Mouse (Mus musculus) left cerebral cortex, adult 18-20 months (tissue): ENCODE results near the gene Rasd1. TPM values are rescaled to one million over a fixed set of nuclear protein-coding genes. Genes with fewer than 3 reads are reported as not detected.
A peak's percentile ranks its signal among the peaks of the same experiment; 100 is the strongest.

Source experiments
- DNase-seq, 2 experiments: peaks; one replicate each; pipeline ENCODE4 v3.0.0; 2021 to 2022; ENCODE audit warnings: low spot score in 2 of 2, mixed read lengths in 1 of 2
- long read RNA-seq, 2 experiments: library from polyadenylated mRNA; stranded (forward); transcript quantifications; one replicate each; pipeline ENCODE4 v2.0.0; 2021
- total RNA-seq, 2 experiments: library from RNA; stranded (reverse); gene quantifications; 2 replicates each; pipeline ENCODE4 v1.2.3; 2021

Gene Rasd1
- total RNA-seq, result 10 to 100 TPM in 1 of 2 experiments, 1 to 10 TPM in 1; 7.7 to 13.2 TPM
- long read RNA-seq, experiment 1, transcript Rasd1-201 (2 exons, 1,611 nt), result major isoform, 24 of 24 reads
- long read RNA-seq, experiment 1, partial matches to known transcripts, result 0 of 24 reads
- long read RNA-seq, experiment 1, other reads (novel, unspliced or antisense), result 0 of 24 reads
- long read RNA-seq, experiment 2, transcript Rasd1-201 (2 exons, 1,611 nt), result major isoform, 6 of 6 reads
- long read RNA-seq, experiment 2, partial matches to known transcripts, result 0 of 6 reads
- long read RNA-seq, experiment 2, other reads (novel, unspliced or antisense), result 0 of 6 reads

DNA sequence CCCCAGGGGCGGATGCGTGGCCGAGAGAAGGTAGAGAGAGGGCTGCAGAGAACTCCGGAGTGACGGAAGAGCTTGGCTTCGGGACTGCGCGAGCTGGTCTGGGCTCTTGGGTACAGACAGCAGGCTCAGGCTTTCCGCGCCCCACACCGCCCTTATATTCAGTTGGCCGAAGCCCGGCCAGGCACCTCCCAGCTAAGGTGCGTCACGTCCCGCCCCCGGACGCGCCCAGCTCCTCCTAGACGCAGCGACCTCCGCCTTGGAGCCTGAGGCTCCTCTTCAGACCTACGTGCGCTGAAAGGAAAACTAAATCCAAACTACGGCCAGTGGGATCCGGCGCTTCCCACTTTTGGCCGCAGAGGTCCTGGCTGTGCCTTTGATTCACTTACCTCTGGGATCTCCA is at the start of gene Rasd1:
TSS of gene Rasd1 (minus strand) at position 127 of the 400 bp plus-strand sequence.
- DNase-seq, result peak; percentile 66 to 79

DNA sequence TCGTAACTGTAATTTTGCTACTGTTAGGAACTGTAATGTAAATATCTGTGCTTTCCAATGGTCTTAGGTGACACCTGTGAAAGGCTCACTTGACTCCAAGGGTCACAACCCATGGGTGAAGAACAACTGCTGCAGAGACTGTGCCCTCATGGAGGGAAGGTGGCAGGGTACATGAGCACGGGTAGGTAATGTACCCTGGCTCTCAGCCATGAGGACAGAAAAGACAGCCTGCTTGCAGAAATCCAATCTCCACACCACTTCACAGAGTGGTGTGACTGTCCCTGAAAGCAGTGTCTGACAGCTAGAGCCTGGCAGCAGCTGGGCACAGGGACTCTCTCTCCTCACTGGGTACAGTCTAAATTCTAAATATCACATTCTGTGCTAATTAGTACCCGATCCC is 46.8 kb upstream of the Rasd1 start:
- DNase-seq, result no peak

DNA sequence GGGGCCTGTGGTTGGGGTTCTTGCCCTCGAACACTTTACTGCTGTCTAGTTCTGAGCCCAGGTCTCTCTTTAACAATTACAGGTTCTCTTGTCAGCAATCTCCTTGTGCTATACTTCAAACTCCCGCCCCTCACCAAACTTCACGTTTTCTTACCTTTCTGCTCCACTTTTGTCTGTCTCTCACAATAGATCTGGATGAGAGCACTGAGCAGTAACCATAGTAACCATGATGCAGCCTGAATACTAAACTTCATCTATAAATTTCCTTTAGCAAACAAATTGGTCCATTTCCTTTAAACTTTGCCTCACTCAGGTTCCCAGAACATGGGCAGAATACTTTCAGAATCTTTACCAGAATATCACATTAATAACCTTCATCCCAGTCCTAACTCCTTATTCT is 44.7 kb upstream of the Rasd1 start:
- no peak for DNase-seq

DNA sequence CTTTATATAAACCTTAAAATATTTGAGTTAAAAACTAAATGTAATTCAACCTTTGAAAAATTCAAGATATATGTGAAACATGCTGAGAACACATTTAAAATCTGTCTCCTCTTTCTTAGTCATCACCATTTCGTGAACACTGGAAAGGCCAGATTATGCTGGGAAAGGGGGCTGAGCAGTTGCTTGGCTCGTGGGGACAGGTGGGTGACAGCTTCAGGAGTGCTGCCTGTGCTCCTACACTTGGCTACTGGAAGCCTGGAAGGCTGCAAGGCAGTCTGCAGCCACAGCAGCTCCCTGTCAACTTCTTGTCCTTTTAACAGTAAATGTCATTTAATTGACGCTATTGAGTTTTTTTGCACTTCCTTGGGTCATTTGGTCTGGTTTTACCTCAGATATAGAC is 41.1 kb upstream of the Rasd1 start:
- no peak for DNase-seq

DNA sequence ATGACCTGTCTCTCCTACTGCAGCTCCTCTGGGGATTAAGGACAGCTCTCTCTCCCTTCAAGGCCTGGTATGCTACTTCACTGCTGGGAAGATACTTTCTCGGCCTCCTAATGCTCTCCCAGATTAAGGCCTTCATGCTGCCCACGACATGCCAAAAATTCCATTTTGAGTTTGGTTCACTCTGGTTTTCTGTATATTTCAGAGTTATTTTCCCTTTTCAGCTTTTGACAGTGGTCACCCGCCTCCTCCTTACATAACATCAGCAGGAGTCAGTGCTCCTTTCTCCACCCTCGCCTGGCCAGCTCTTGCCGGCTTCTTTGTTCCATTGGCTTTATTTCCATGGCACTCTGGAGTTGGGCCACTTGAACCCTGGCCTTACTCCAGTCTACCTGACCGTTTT is 40.0 kb upstream of the Rasd1 start:
- DNase-seq, result peak; percentile 16 to 34

DNA sequence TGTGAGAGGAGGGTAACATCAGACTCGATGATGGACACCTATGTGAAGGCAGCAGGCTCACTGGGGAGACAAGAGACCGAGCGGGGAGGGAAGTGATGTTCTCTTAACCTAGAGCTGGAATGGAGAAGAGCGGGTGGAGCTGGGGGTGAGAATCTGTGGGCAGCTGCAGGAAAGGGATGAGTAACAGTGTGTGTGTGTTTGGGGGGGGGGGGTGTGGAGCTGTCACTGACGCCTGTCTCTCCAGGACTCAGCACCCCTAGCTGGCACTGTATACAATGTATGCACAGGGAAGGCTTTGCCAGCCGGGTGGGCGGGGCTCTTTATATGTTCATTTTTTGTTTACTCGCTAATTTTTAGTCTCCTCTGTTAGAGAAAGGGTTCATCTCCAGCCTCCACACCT is 39.1 kb upstream of the Rasd1 start:
- DNase-seq, result peak; percentile 34 to 56

DNA sequence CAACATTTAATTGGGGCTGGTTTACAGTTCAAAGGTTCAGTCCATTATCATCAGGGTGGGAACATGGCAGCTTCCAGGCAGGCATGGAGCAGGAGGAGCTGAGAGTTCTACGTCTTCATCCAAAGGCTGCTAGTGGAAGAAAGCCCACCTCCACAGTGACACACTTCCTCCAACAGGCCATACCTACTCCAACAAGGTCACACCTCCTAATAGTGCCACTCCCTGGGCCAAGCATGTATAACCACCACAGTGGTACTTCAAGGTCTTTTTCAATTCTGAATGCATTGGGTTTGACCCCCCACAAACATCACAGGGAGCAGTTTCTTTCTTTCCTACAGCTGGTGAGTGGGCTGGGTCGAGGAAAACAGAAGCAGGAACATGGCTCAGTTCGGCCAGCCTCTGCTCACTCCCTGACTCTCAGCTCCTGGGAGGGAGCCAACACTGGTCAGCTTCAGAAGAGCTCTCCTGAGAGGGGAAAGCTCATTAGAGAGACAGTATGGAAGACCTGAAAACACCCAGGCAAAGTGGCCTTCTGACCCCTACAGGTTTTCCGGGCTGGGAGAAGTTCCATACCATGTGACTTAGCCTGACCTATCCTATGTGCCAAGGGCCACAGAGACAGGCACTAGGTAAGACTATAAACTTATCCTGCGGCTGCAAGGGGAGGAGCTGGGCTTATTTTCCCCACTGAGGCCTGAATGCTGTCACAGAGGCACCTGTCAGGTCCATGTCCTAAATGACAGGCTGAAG is 36.7 kb upstream of the Rasd1 start:
- peak in 1 of 2 experiments; percentile 37 for DNase-seq

DNA sequence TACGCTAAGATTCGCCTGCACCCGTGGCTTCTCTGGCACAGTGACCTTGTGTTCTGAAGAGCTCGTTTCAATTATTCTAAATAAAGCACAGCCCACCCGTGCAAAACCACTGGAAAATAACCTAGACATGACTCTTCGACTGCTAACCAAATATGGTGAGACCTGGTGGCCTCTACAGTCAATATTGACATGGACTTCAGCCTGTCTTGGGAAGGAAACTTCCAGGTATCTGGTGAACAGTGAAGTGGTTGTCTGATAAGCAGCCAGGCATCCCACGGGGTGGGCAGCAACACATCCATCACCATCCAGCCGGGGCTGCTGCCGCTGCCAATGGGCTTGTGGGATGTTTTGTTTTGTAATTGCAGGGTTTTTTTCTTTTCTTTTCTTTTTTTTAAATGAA is 29.6 kb upstream of the Rasd1 start:
- DNase-seq, result no peak

DNA sequence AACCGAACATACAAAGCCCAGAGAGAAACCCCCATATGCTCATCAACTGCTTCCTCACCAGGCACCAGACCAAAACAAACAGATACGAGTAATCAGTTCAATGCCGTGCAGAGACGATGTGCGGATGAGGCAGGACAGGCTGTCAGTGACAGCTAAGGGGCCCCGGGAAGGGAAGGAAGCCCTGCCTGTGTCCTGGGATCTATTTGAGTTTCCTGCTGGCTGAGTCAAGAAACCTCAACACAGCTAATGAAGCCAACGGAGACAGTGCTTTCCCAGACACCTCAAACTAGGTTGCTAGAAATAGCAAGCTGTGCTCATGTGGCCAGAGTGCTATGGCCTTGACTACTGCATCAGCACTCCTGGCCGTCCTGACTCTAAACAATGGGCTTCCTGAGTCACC is 26.6 kb upstream of the Rasd1 start:
- DNase-seq, result no peak

DNA sequence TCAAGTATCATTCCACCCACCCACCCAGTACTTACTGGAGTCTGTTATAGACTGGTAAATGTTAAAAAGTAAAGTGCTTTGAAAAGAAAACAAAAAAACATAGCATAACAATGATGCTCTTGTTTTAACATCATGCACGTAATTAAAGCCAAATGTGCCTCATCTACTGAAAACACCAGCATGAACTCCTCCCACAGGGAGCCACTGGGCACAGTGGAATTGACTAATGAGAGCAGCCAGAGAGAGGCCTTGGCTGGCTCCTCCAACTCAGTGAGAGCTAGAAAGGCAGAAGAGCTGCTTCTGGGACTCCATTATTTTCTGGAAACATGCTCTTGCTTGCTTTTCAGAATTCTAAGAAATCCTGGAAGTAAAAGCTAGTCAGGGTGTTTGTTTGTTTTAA is 24.7 kb upstream of the Rasd1 start:
- no peak for DNase-seq

DNA sequence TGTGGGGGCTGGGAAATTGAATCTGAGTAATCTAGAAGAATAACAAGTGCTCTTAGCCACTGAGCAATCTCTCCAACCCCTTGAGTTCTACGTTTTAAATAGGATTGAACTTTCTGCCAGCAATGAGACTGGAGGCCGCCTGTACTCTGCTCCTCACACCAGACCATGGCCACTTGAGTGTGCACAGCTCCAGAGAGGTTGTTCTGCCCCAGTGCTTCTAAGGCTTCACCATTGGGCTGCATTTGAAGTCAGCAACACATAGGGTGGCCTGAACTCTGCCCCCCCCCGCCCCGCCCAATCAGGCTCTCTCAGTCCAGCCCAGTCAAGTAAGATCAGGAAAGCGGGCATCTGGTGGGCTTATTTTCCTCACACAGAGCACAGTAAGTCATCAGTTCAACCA is 13.1 kb upstream of the Rasd1 start:
- no peak for DNase-seq

DNA sequence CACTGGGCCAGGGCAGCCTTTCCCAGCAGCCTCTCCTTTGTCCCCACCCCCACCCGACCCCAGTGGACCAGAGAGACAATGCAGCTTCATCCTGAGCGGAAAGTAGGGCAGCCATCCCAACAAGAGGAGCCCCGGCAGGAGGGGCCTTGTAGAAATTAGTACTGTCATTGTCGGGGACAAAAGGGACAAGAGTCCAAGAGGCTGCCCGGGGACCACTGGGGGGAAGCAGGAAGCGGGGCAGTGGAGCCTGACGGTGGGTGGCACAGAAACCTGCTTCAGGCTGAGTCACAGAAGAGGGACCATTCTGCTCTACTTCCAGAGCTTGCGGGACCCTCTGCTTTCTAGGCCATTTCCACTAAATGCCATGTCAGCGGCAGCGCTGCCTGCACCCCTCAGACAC is 10.5 kb upstream of the Rasd1 start:
- DNase-seq, result no peak

DNA sequence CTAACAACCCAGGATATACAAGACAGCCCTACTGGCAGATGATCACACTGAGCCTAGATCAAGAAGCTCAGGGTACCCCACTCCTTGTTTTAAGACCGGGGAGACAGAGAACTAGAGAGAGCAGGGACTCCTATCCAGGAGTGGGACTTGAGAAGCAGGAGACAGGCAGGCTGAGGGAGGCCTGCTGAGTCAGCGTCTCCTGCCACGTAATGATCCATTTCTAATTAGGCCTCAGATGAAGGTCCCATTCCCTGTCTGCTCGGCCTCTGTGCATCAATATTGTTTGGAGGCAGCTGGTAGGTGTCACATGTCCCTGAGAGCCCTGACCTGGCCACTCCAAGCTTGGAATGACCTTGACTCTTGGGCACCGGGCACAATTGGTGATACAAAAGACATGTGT is 8.6 kb upstream of the Rasd1 start:
- DNase-seq, result no peak

DNA sequence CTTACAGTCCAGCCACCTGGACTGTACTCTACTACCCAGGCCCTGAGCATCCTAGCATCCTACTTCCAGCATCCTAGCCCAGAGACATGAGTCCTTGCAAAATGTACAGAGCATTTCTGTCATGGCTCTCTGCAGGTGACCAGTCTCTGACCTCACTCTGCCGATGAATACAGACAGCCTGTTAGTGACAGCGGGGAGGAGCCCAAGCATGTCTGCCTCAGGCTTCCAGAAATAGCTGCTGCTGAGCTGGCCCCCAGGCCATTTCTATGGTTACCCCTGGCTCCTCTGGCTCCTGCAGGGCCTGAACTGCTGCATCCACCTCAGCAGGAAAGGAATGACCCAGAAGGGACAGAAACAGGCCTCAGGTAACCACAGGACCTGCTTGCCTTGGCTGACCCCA is 6.9 kb upstream of the Rasd1 start:
- no peak for DNase-seq

DNA sequence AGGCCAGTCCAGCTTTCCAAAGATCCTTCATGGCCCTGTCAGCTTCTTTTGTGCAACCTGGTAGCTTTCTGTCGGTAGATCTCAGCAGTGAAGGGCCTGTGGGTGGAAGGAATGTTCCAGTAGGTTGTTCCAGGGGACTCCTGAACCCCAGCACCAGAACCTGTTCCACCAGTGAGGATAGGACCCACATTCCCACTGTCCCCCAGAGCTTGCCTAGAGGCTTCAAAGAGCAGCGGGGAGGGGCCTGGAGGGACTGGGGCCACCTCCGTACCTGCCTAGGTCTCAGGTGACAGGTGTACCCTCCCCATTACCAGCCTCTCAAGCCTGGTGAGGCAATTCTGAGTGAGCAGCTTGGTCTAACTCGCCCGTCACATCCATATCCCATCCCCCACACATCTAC is 6.0 kb upstream of the Rasd1 start:
- no peak for DNase-seq

DNA sequence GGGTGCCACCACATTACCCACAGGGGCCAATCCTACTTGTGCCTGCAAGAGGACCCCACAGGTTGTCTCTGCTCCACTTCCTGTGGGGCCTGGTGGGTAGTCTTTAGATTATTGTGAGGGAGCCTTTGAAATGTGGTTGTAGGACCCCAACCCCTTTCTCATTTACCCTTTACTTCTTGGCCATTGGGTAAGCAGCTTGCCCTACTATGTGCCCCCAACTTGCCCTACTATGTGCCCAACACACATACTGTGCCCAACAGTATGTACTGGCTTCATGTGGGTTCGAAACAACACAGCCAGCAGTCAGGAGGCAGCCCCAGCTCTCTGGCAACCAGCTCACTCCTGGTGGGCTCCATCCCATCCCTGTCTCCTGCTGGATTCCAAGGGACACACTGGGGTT is 3.0 kb upstream of the Rasd1 start:
- DNase-seq, result no peak

DNA sequence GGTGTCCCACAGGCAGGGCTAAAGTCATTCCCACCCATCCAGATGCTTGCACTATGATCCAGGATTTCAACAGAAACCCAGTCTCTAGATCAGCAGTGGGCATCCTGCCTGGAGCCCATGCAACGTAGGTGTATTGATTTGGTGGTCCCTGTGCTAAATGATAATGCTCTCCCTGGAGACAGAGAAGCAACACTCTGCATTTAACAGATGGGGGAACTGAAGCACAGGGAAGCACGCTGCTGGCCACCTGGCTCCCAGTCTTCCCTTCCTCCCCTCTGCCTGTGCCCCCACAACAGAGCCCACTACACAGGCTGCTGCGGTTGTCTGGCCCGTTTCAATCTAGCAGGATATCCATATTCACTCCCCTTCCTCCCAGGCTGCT is 1.3 kb upstream of the Rasd1 start:
- DNase-seq, result no peak

DNA sequence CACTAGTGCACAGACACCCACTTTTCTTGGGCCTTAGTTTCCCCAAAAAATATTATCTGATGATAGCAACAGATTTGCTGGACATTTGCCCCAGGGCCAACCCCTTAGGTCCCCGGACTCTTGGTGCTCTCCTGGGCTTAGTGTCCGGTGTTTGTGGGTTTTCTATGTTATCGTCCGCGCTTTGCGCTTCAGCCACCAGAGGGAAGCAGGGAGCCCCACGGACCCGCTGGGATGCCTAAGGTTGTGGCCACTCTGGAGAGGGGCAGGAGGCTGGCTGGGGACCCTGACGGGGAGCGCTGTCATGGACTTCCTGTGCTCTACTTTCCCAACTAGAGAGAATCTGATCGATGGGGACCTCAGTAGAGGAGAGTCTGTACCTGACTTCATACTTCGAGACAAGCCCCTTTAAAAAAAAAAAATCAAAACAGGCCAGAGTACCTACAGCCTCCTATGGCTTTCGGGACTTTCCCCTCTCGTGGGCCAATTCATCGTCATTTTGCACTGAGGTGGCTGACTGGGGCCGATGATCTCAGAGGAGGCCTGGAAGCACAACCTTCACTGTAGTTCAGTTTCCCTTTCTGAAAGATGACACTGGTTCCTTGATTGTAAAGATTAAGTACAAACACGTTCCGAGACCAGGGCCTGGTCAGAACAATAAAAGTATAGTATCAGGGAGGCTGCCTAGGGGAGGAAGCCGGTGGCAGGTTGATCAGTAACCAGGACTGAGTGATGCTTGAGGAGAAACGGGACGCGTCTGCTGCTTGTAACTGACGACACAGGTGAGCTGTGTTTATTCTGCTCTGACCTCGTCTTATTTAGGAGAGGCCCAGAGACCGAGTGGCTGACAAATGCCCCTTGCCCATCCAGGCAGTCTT is 720 bp upstream of the Rasd1 start:
- DNase-seq, result peak; percentile 79 to 81

DNA sequence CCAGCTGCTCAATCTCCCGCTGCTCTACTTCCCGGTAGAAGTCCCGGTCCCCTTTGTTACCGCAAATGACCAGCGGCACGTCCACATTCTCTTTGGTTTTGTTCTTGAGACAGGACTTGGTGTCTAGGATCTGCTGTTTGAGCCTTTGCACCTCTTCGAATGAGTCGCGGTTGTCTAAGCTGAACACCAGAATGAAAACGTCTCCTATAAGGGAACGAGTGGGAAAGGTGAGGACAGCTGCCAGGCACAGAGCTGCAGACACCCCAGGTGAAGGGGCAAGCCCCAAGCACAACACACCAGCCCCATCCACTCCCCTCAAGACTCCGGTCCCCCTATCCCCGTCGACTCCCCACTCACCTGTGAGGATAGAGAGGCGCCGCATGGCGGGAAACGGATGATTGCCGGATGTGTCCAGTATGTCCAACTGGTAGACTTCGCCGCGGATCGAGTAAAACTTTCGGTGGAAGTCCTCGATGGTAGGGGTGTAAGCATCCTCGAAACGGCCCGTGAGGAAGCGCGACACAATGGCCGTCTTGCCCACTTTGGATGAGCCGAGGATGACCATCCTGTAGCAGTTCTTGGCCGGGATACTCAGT is 483 bp downstream of the Rasd1 start:
- peak in 1 of 2 experiments; percentile 18 for DNase-seq

DNA sequence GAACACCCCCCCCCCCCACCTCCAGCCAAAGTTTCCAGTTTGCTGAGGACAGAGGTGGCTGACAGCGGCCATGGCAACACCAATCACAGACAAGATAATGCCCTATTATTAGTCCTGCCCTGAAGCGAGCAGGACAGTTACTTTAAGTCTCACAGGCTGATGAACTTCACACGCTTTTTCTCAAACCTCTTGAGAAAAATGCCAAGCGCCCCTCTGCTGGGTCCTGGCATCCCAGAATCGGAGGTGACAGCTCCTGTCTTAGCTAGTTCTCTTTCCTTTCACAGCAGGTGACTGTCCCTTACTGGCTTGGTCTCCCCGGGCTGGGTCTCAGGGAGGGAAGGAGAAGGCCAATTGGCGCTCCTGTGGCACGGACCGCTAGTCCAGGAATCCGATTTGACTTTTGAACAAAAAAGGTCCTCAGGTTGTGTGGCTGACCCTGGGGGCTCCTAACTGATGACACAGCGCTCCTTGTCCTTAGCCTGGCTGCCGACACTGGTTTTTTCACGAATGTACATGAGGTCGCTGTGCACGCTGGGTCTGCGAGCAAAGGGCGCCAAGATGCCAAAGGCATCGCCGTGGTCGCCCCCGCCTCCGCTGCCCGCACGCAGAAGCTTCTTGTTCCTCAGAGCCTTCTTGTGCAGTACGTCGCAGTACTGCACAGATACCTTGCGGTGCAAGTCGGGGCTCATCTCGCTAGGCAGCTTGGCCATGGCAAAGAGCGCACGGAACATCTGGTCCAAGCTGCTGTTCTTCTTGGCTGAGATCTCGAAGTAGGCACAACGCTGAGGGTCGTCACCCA is 1.2 kb downstream of the Rasd1 start:
- DNase-seq, result peak in 1 of 2 experiments; percentile 24

DNA sequence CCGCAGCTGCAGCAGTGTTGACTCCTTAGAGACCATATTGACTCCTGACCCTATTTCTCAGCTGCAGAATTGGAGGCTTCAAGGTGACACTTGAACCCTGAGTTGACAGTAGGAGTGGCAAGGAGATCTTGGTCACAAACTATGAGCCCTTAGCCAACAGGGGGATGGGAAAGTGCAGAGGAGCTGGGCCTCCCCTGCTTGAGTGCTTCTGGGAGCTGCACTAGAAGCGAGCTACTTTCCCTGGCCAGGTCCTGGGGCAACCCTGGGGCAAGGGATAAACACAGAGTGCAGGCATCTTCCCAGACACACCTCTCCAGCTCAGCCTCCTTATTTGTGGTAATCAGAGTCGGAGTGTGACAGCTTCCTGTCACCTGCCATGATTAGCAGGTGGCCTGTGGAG is 2.2 kb downstream of the Rasd1 start:
- no peak for DNase-seq
